Mouse (Mus musculus): ENCODE measurements around the gene Ralgps2.

DNA sequence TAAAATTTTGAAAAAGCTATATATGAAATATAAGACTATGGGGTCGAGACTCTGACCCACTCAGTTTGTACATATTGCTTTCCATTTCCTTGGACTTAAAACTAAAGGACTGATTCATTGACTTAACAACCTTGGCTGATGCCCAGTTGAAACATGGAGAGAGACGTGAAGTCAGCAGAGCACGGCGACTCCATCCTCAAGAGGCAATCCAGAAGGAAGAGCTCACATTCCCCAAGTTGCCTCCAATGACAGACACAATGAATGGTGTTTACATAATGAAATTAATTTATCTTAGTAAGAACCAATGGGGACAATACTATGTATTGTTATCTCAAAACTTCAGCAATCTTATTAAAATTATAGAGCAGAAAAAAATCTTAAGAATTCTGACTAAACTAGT is 84.9 kb downstream of the Ralgps2 start:
- TF ChIP-seq CTCF (conservative IDR thresholded peaks at IDR 0.05; ENCODE audit: low read length) (no peak), POU5F1 (IDR thresholded peaks at IDR 0.05; ENCODE audit: borderline replicate concordance, low read length) (no peak), NANOG (IDR thresholded peaks at IDR 0.05; ENCODE audit: borderline replicate concordance, low read length) (no peak)
